Mouse (Mus musculus) forebrain, postnatal 0 days (tissue): ENCODE data around the gene Myh9. TPM values are rescaled to one million over a fixed set of nuclear protein-coding genes. Genes with fewer than 3 reads are reported as not detected.

Experiments used
- ATAC-seq: fragments of 200-750 bp; cut with Nextera tagmentation; 2 replicates; pipeline ENCODE4 v1.8.0; 2017; ENCODE audit warnings: mild to moderate bottlenecking, moderate library complexity
- DNase-seq: peaks from one replicate; pipeline ENCODE4 v3.0.0-alpha.2; 2015
- H3K27ac ChIP-seq: fragments of 300-500 bp; sonication (generic); 2 replicates; pipeline ENCODE4 v1.5.1; 2014; ENCODE audit warnings: low read depth, mild to moderate bottlenecking, antibody characterized with exemption, low read length, moderate library complexity, mixed read lengths
- H3K27me3 ChIP-seq: fragments of 300-500 bp; sonication (generic); 2 replicates; pipeline ENCODE4 v1.6.1; 2014; ENCODE audit warnings: mild to moderate bottlenecking, low read length, mixed read lengths; ENCODE audit not compliant: insufficient read depth
- H3K36me3 ChIP-seq: fragments of 300-500 bp; sonication (generic); 2 replicates; pipeline ENCODE4 v1.6.1; 2014; ENCODE audit warnings: mild to moderate bottlenecking, moderate library complexity; ENCODE audit not compliant: insufficient read depth
- H3K4me1 ChIP-seq: fragments of 300-500 bp; sonication (generic); 2 replicates; pipeline ENCODE4 v1.6.1; 2014; ENCODE audit warnings: antibody characterized with exemption; ENCODE audit not compliant: insufficient read depth
- H3K4me2 ChIP-seq: fragments of 300-500 bp; sonication (generic); 2 replicates; pipeline ENCODE4 v1.6.1; 2014; ENCODE audit warnings: low read depth, mild to moderate bottlenecking, moderate library complexity
- H3K4me3 ChIP-seq: fragments of 300-500 bp; sonication (generic); 2 replicates; pipeline ENCODE4 v1.5.1; 2014; ENCODE audit warnings: low read depth, low read length, mixed read lengths
- H3K9ac ChIP-seq: fragments of 300-500 bp; sonication (generic); 2 replicates; pipeline ENCODE4 v1.6.1; 2014; ENCODE audit warnings: mild to moderate bottlenecking
- H3K9me3 ChIP-seq: fragments of 300-500 bp; sonication (generic); 2 replicates; pipeline ENCODE4 v1.6.1; 2016; ENCODE audit warnings: low read length
- CTCF ChIP-seq: sonication (generic); IDR thresholded peaks from 2 replicates; pipeline ENCODE4 v1.5.1; 2016; ENCODE audit warnings: antibody characterized with exemption, control low read depth, low read depth
- WGBS: fragments of 180-500 bp; shearing (Covaris S2); extraction: QIAGEN DNeasy Blood & Tissue Kit; methylation state at CpG from one replicate; pipeline ENCODE4 v1.1.7; 2014; 5-methylcytosine and 5-hydroxymethylcytosine counted together
- polyA plus RNA-seq: library from polyadenylated mRNA; unstranded; fragments of >200 nt; fragmentation: Nextera tagmentation; extraction: Ambion mirVana; gene quantifications from 2 replicates; pipeline ENCODE4 v1.2.1, GENCODE M21; 2015
- total RNA-seq: library from RNA; depleted of rRNA; stranded (reverse); fragments of >200 nt; gene quantifications from 2 replicates; pipeline ENCODE4 v1.2.3, GENCODE M21; 2014

The Myh9 gene
- total and polyA plus RNA-seq, 2 experiments from 2014 or later: 7.2 to 35.2 TPM

DNA sequence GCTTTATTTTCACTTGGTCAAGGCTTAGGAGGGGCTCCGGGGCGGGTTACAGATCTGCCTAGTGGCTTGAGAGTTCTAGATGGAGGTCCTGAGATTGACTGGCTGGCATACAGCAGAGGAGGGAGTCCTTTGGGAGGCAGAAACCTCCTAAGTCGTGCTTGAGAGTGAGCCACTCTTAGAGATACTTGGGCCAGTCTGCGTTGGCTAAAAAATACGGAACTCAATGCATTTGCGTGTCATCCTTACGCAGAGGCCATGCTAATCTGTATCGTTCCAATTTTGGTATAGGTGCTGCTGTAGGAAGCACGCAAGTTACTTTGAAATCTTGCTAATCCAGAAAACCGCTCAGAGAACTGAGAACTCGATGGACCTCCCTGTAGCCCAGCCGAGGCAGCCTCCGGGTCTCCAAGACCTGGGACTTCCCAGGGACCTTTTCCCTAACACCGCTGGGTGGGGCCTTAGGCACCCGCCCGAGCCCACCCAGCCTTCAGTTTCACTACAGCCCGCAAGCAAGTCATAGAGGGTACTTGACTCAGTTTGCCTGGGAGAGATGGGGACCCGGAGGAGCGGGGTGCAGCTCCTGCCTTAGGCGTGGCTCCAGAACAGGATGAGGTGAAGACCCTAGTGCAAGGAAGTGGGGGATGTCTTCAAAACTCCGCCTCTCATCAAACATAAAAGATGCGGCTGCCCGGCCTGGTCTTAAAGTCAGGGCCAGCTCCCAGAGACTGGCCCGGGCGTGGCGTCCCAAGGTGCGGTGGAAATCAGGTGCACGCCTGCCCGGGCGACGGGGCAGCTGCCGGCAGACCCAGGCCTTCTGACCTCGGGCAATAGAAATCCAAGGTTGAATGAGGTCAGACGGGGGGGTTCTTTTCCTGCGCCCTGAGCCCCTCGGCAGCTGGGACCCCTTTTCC lies 1.3 kb downstream of the Myh9 start:
- 4% methylated on average over 36 of the region's 36 CpGs for WGBS
- H3K9me3 ChIP-seq: no peaks in the 10 kb centered on the region
- H3K4me3 ChIP-seq: peak overlapping the region; percentile 75
- no peaks in the 10 kb centered on the region for H3K27me3 ChIP-seq
- ATAC-seq (no peak), DNase-seq (no peak)
- H3K27ac ChIP-seq: no peak overlapping the region
- peak overlapping the region; percentile 73 for H3K9ac ChIP-seq
- no peaks in the 10 kb centered on the region for H3K36me3 ChIP-seq
- TF ChIP-seq CTCF: no peak
- peak overlapping the region; percentile 94 for H3K4me2 ChIP-seq
- peaks cover 16% of the 10 kb centered on the region for H3K4me1 ChIP-seq

DNA sequence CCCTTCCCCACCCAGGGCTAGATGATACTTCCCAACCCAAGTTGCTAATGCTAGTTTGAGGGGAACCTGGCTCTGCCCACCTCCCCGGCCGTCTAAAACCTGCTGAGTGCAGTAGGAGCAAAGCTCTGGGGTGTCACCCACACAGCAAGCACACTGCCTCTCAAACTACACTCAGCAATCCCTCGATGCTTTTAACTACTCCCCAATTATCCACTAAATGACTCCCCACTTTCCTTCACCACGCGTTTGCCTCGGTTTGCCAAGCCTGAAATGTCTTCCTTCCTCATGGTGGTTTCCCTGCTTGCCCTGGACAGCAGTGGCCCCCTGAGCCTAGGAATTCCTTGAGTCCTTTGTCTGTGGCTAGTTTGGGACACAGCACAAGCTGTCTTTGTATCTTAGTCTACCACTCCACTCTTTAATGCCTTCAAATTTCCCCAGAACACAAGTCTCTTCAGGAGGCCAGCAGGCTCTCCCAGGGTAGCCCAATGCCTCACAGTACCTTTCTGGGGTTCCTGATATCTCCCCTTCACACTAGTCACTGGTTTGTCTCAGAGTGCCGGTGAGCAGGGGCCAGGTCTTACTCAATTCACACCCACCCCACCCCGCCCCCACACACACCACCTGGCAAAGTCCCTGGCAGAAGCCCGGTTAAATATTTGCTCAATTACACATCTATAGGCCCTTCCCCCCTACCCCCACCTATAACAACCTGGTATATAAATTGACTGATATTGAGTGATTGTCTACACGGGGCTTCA lies 2.3 kb downstream of the Myh9 start:
- H3K4me3 ChIP-seq: peak overlapping the region; percentile 18
- DNase-seq (no peak), ATAC-seq (no peak)
- H3K27me3 ChIP-seq: no peaks in the 10 kb centered on the region
- TF ChIP-seq CTCF: no peak
- WGBS: 16% methylated on average over 10 of the region's 10 CpGs
- H3K27ac ChIP-seq: peak overlapping the region; percentile 58; the same call in 1 of the 2 replicates
- H3K36me3 ChIP-seq: no peaks in the 10 kb centered on the region
- H3K9ac ChIP-seq: peak overlapping the region; percentile 73; the same call in 1 of the 2 replicates
- no peaks in the 10 kb centered on the region for H3K9me3 ChIP-seq
- H3K4me1 ChIP-seq: peaks cover 16% of the 10 kb centered on the region
- peak overlapping the region; percentile 94 for H3K4me2 ChIP-seq

DNA sequence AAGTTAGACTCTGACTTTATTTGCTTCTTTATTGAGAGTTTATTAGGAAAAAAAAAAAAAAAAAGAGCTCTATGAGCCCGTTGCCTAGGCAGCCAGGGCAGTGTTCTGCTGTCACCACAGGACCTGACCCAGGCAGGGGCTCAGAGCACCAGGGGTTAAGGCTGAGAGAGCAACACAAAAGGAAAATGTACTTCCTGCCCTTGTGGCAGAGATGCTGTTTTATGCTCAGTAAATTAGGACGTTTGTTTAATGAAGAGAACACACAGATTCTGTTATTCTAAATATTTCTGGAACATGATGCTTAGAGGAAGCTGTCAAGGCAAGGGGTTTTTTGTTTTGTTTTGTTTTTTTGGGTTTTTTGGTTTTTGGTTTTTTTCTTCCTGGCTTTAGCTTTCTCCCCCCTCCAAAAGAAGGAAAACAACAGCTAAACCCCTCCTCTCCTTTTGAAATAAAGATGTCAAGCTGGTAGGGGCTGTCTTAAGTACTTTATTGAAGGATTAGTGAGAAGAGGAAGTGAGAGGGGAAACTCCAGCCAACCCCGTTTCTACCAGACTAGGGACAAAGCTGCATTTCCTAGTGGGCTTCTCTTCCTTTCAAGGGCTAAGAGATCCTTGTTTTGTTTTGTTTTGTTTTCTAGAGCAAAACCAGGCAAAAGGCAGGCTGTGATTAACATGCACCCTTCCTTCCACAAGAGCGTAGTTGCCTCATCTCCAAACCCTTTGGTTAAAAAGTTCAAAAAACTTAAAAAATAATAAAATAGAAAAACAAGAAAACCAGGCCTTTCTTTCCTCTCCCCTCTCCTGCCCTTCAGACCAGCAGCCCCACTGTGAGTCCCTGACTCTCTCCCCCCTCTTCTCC lies 3.2 kb downstream of the Myh9 start:
- H3K27ac ChIP-seq: peak overlapping the region; percentile 58; the same call in 1 of the 2 replicates
- ATAC-seq: no peak
- no peak for DNase-seq
- no peaks in the 10 kb centered on the region for H3K9me3 ChIP-seq
- H3K9ac ChIP-seq: no peak overlapping the region
- no peak for TF ChIP-seq CTCF
- no peak overlapping the region for H3K4me3 ChIP-seq
- H3K4me1 ChIP-seq: peaks cover 16% of the 10 kb centered on the region
- no peaks in the 10 kb centered on the region for H3K36me3 ChIP-seq
- H3K27me3 ChIP-seq: no peaks in the 10 kb centered on the region
- WGBS: 17% methylated on average over 4 of the region's 4 CpGs
- peak overlapping the region; percentile 94; the same call in 1 of the 2 replicates for H3K4me2 ChIP-seq

DNA sequence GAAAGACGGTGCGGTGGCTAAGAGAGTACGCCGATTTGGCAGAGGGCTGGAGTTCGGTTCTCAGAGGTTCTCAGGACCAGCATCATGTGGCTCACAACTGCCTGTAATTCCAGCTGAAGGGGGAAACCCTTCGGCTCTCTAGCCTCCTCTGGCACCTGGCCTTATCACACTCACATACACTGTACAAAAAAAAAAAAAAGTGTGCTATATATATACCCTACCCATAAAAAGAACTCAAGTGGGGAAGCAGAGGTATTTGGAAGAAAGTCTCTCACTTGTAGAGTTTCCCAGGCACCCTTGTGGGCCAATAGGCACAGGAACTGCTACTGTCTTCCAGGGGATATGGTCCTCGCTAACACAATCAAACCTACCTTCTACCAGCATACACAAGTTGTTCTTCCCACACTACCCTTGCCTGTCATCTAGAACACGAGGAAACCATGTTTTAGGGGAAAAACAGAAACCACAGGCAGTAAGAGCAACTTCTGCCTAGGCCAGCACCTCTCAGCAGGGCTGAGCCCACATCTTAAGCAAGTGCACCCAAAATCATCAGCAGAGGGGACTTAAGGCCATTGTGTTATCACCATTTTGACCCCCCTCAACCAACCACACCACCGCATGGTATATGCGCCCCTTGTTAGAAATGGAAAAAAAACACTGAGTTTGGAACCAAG lies 4.4 kb downstream of the Myh9 start:
- DNase-seq: no peak
- H3K4me3 ChIP-seq: no peak overlapping the region
- no peaks in the 10 kb centered on the region for H3K27me3 ChIP-seq
- H3K9ac ChIP-seq: no peak overlapping the region
- no peak for ATAC-seq
- no peak overlapping the region for H3K4me2 ChIP-seq
- H3K9me3 ChIP-seq: no peaks in the 10 kb centered on the region
- no peaks in the 10 kb centered on the region for H3K36me3 ChIP-seq
- TF ChIP-seq CTCF: no peak
- 79% methylated on average over 10 of the region's 10 CpGs for WGBS
- no peak overlapping the region for H3K27ac ChIP-seq
- peaks cover 16% of the 10 kb centered on the region for H3K4me1 ChIP-seq

DNA sequence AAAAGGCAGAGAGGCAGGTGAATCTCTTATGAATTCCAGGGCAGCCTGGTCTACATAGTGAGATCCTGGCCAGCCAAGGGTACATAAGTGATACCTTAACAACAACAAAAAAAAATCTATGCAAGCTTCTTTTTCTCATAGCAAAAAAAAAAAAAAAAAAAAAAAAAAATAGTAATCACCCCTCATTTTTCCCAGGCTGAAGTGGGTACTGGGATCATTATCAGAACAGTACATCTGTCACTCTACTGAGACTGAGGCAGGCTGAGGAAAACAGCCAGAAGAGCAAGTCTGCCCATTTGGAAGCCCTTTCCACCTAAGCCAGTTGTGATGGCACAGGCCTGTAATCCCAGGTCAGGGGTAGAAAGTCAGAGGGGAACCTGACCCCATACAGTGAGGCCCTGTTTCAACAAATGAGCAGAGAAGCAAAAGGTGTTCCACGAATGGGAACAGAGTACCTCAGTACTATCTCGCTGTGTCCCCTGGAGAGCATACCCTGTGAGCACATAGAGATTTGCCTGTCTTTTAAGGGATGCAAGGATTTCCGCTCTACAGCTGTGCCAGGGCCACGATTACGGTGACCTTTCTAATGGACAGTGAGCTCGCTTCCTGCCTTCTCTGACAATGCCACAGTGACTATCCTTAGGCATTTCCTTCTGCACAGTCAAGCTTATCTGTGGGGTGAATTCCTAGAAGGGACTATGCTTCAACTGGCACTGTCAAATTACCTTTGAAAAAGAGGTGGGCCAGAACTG lies 5.1 kb downstream of the Myh9 start:
- ATAC-seq: no peak
- Histone ChIP-seq H3K36me3 (no peaks in the 10 kb centered on the region), H3K4me2 (no peak overlapping the region), H3K27me3 (no peaks in the 10 kb centered on the region), H3K4me1 (peaks cover 16% of the 10 kb centered on the region), H3K27ac (no peak overlapping the region), H3K4me3 (no peak overlapping the region), H3K9me3 (no peaks in the 10 kb centered on the region), H3K9ac (no peak overlapping the region)
- WGBS: 60% methylated on average over 6 of the region's 6 CpGs
- no peak for DNase-seq
- no peak for TF ChIP-seq CTCF
